18 mouse cellular contexts compared by ENCODE assay signal in genomic region chr14:29575551-29575950, GRCm38 (mm10).
"Had no signal": no experiment of that assay in that cellular context is flagged by ENCODE, and none has a peak within 500 bp of the region (broad histone marks: within the 10 kb centered on the region; RNA-seq: fewer than 3 reads in every experiment).

No protein-coding gene starts in this region.

- H3K9me3 ChIP-seq: limb, embryonic 12.5 days; limb, embryonic 15.5 days had no signal

- DNase-seq: kidney, adult 11 months; kidney, adult 8-10 months; kidney, postnatal 14 days; kidney, postnatal 4 days; left cerebral cortex, postnatal 4 days; liver, postnatal 0 days; lung, postnatal 14 days; lung, postnatal 4 days; midbrain, embryonic 14.5 days; thymus, adult 2 months; thymus, postnatal 14 days; thymus, postnatal 4 days had no signal

- ATAC-seq: liver, postnatal 0 days had no signal

- H3K36me3 ChIP-seq: kidney, embryonic 15.5 days; limb, embryonic 12.5 days; limb, embryonic 15.5 days had no signal

- H3K4me3 ChIP-seq: kidney, embryonic 15.5 days; limb, embryonic 12.5 days; limb, embryonic 15.5 days had no signal

- H3K4me2 ChIP-seq: kidney, embryonic 15.5 days; limb, embryonic 12.5 days; limb, embryonic 15.5 days; liver, embryonic 11.5 days; midbrain, embryonic 11.5 days had no signal

- H3K9ac ChIP-seq: kidney, embryonic 15.5 days; limb, embryonic 12.5 days; limb, embryonic 15.5 days; liver, embryonic 14.5 days; liver, postnatal 0 days had no signal

- H3K4me1 ChIP-seq: kidney, embryonic 15.5 days; limb, embryonic 12.5 days; limb, embryonic 15.5 days had no signal

- H3K27me3 ChIP-seq: kidney, embryonic 15.5 days; limb, embryonic 12.5 days; limb, embryonic 15.5 days had no signal

- H3K27ac ChIP-seq: kidney, embryonic 15.5 days; limb, embryonic 12.5 days; limb, embryonic 15.5 days; liver, embryonic 14.5 days had no signal
